ENCODE assay signal across 1 mouse cellular context in the genomic region with DNA sequence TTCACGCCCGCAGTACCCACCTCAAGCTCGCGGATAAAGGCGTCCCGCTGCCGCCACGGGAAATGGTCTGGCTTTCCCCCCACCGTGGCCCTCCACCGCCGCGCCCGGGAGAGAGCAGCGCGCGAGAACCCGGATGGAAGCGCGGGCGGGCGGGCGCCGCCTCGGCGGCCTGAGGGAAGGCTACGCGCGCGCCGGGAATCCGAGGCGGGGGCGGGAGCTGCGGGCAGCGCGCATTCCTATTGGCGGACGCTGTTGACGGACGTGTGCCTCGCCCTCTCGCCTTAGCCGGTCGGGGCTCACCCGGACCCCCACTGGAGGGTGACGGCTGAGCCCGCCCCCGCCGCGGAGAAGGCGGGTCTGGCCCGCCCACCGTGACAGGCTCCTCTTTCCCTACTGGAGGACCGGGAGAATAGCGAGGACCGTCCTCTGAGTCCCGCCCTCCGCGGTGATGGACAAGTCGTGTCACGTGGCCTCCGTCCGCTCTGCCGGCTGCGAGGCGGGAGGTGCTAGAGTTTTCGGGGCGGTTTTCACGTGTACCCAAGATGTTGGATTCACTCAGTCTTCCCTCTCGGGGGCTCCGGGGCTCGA.
TF ChIP-seq lines count a peak whose summit lies in the region.

No protein-coding gene starts in this region.

TF ChIP-seq in CH12.LX, 34 proteins besides CTCF, POLR2A, EP300 and RAD21 (continued from another document):
- TF ChIP-seq ZKSCAN1 (IDR thresholded peaks at IDR 0.05; ENCODE audit: borderline replicate concordance, low read depth, low read length) (no peak), NRF1 (IDR thresholded peaks at IDR 0.05; ENCODE audit: low read depth, low read length) (peak; percentile 60), NELFE (IDR thresholded peaks at IDR 0.05; ENCODE audit: low read depth, low read length) (peak; percentile 35), PAX5 (IDR thresholded peaks at IDR 0.05; ENCODE audit: low read length) (no peak), GABPA (IDR thresholded peaks at IDR 0.05; ENCODE audit: insufficient replicate concordance, low read depth, low read length) (no peak), SMC3 (IDR thresholded peaks at IDR 0.05; ENCODE audit: low read depth, low read length) (no peak), MAX (IDR thresholded peaks at IDR 0.05; ENCODE audit: low read length) (peak; percentile 99), KAT2A (IDR thresholded peaks at IDR 0.05; ENCODE audit: insufficient replicate concordance, low read length) (no peak), MEF2A (IDR thresholded peaks at IDR 0.05; ENCODE audit: borderline replicate concordance, low read depth, low read length) (no peak), MAZ (IDR thresholded peaks at IDR 0.05; ENCODE audit: low read depth, low read length) (no peak), MAFK (IDR thresholded peaks at IDR 0.05; ENCODE audit: insufficient replicate concordance, low read length) (no peak), CHD2 (IDR thresholded peaks at IDR 0.05; ENCODE audit: low read length) (peak; percentile 94), JUN (IDR thresholded peaks at IDR 0.05; ENCODE audit: insufficient read depth, low read depth, low read length) (no peak), MYC (IDR thresholded peaks at IDR 0.05; ENCODE audit: low read depth, low read length) (peak; percentile 73), E2F4 (IDR thresholded peaks at IDR 0.05; ENCODE audit: insufficient replicate concordance, low read depth, low read length) (peak; percentile 22; the same call in 1 of the 2 replicates), SIN3A (IDR thresholded peaks at IDR 0.05; ENCODE audit: low read length) (peak; percentile 53; the same call in 1 of the 2 replicates), CHD1 (IDR thresholded peaks at IDR 0.05; ENCODE audit: low read depth, low read length) (no peak), USF1 (IDR thresholded peaks at IDR 0.05; ENCODE audit: low read depth, low read length) (peak; percentile 95), IRF4 (IDR thresholded peaks at IDR 0.05; ENCODE audit: low read depth, low read length) (no peak), TCF12 (IDR thresholded peaks at IDR 0.05; ENCODE audit: low read depth, low read length) (peak; percentile 60; the same call in 1 of the 2 replicates), ZMIZ1 (IDR thresholded peaks at IDR 0.05; ENCODE audit: low read depth, low read length) (peak; percentile 70; the same call in 1 of the 2 replicates), ELF1 (IDR thresholded peaks at IDR 0.05; ENCODE audit: low read depth, low read length) (no peak), USF2 (conservative IDR thresholded peaks at IDR 0.05; ENCODE audit: low read depth, low read length) (peak; percentile 93), ZC3H11A (IDR thresholded peaks at IDR 0.05; ENCODE audit: low read depth, low read length) (no peak), TBP (conservative IDR thresholded peaks at IDR 0.05; ENCODE audit: low read depth, low read length) (no peak)
